Mouse (Mus musculus) liver, embryonic 13.5 days (tissue): ENCODE measurements around the gene Nebl. TPM values are rescaled to one million over a fixed set of nuclear protein-coding genes. Genes with fewer than 3 reads are reported as not detected.

Source experiments
- ATAC-seq: fragments of 200-750 bp; cut with Nextera tagmentation; 2 replicates; pipeline ENCODE4 v1.8.0; 2017; ENCODE audit warnings: low read depth, mild to moderate bottlenecking, moderate number of reproducible peaks, moderate library complexity
- DNase-seq: peaks from one replicate; pipeline ENCODE4 v3.0.0; 2022
- H3K27ac ChIP-seq: fragments of 300-500 bp; sonication (generic); 2 replicates; pipeline ENCODE4 v1.5.1; 2015; ENCODE audit warnings: moderate library complexity, mild to moderate bottlenecking, inconsistent platforms
- H3K27me3 ChIP-seq: fragments of 300-500 bp; sonication (generic); 2 replicates; pipeline ENCODE4 v1.6.1; 2015; ENCODE audit warnings: mild to moderate bottlenecking, inconsistent platforms
- H3K36me3 ChIP-seq: fragments of 300-500 bp; sonication (generic); 2 replicates; pipeline ENCODE4 v1.6.1; 2015; ENCODE audit warnings: mild to moderate bottlenecking, inconsistent platforms
- H3K4me1 ChIP-seq: fragments of 300-500 bp; sonication (generic); replicated peaks from 2 replicates; pipeline ENCODE4 v1.6.1; 2015; ENCODE audit warnings: inconsistent platforms
- H3K4me2 ChIP-seq: fragments of 300-500 bp; sonication (generic); 2 replicates; pipeline ENCODE4 v1.6.1; 2015; ENCODE audit warnings: inconsistent platforms, mild to moderate bottlenecking, moderate library complexity
- H3K4me3 ChIP-seq: fragments of 300-500 bp; sonication (generic); replicated peaks from 2 replicates; pipeline ENCODE4 v1.5.1; 2015; ENCODE audit warnings: mild to moderate bottlenecking, inconsistent platforms
- H3K9ac ChIP-seq: fragments of 300-500 bp; sonication (generic); 2 replicates; pipeline ENCODE4 v1.6.1; 2015; ENCODE audit warnings: mild to moderate bottlenecking, inconsistent platforms
- H3K9me3 ChIP-seq: fragments of 300-500 bp; sonication (generic); replicated peaks from 2 replicates; pipeline ENCODE4 v1.6.1; 2016; ENCODE audit warnings: inconsistent platforms
- WGBS: fragments of 180-500 bp; shearing (Covaris S2); methylation state at CpG from one replicate; pipeline ENCODE4 v1.1.7; 2015; ENCODE audit not compliant: insufficient replicate concordance; 5-methylcytosine and 5-hydroxymethylcytosine counted together
- polyA plus RNA-seq: library from polyadenylated mRNA; unstranded; fragments of >200 nt; fragmentation: Nextera tagmentation; extraction: Ambion mirVana; gene quantifications from 2 replicates; pipeline ENCODE4 v1.2.1, GENCODE M21; 2015

Nebl gene
- polyA plus RNA-seq, 1 experiment from 2014 or later: 0.33 TPM

- Histone ChIP-seq H3K36me3 (no peaks in the 10 kb centered on the region), H3K27ac (no peak overlapping the region), H3K9me3 (no peaks in the 10 kb centered on the region), H3K9ac (no peak overlapping the region), H3K4me2 (no peak overlapping the region), H3K4me1 (no peaks in the 10 kb centered on the region), H3K4me3 (no peak overlapping the region), H3K27me3 (no peaks in the 10 kb centered on the region)
- 68% methylated on average over 4 of the region's 4 CpGs for WGBS
- no peak for ATAC-seq
- DNase-seq: no peak
These were observed 341.9 kb downstream of the Nebl start for GRCm38 (mm10) chr2:17389379-17389778.

- Histone ChIP-seq H3K36me3 (no peaks in the 10 kb centered on the region), H3K4me3 (no peak overlapping the region), H3K4me1 (no peaks in the 10 kb centered on the region), H3K9ac (no peak overlapping the region), H3K4me2 (no peak overlapping the region), H3K27me3 (no peaks in the 10 kb centered on the region), H3K27ac (no peak overlapping the region), H3K9me3 (no peaks in the 10 kb centered on the region)
- WGBS: 82% methylated on average over 1 of the region's 1 CpGs
- ATAC-seq: no peak
- DNase-seq: no peak
These were observed 349.0 kb downstream of the Nebl start for GRCm38 (mm10) chr2:17382227-17382626.

GRCm38 (mm10) chr2:17375916-17376315 lies 355.3 kb downstream of the Nebl start:
- WGBS: 69% methylated on average over 2 of the region's 2 CpGs
- Histone ChIP-seq H3K9ac (no peak overlapping the region), H3K27ac (no peak overlapping the region), H3K4me2 (no peak overlapping the region), H3K4me1 (no peaks in the 10 kb centered on the region), H3K4me3 (no peak overlapping the region), H3K36me3 (no peaks in the 10 kb centered on the region), H3K9me3 (no peaks in the 10 kb centered on the region), H3K27me3 (no peaks in the 10 kb centered on the region)
- DNase-seq (no peak), ATAC-seq (no peak)

GRCm38 (mm10) chr2:17365671-17366070 lies 365.6 kb downstream of the Nebl start:
- Histone ChIP-seq H3K9ac (no peak overlapping the region), H3K27ac (peak overlapping the region; percentile 66), H3K4me2 (no peak overlapping the region), H3K4me1 (peaks cover 31% of the 10 kb centered on the region), H3K4me3 (no peak overlapping the region), H3K27me3 (no peaks in the 10 kb centered on the region), H3K9me3 (no peaks in the 10 kb centered on the region), H3K36me3 (no peaks in the 10 kb centered on the region)
- DNase-seq (peak; percentile 3), ATAC-seq (peak; percentile 81)
- 14% methylated on average over 5 of the region's 5 CpGs for WGBS

GRCm38 (mm10) chr2:17364971-17365548 lies 366.2 kb downstream of the Nebl start:
- no peak for ATAC-seq
- no peak overlapping the region for H3K4me2 ChIP-seq

GRCm38 (mm10) chr2:17363337-17364216 lies 367.7 kb downstream of the Nebl start:
- H3K9me3 ChIP-seq: no peaks in the 10 kb centered on the region
- DNase-seq: no peak
- H3K4me3 ChIP-seq: no peak overlapping the region
- H3K4me1 ChIP-seq: peaks cover 31% of the 10 kb centered on the region
- no peak overlapping the region for H3K4me2 ChIP-seq
- ATAC-seq: no peak
- 42% methylated on average over 12 of the region's 12 CpGs for WGBS
- H3K27ac ChIP-seq: peak overlapping the region; percentile 3; the same call in 1 of the 2 replicates
- no peaks in the 10 kb centered on the region for H3K36me3 ChIP-seq
- no peaks in the 10 kb centered on the region for H3K27me3 ChIP-seq
- H3K9ac ChIP-seq: no peak overlapping the region

More at GRCm38 (mm10) chr2:17364971-17365548, 366.2 kb downstream of the Nebl start:
- H3K4me3 ChIP-seq: no peak overlapping the region
- H3K27me3 ChIP-seq: no peaks in the 10 kb centered on the region
- peak overlapping the region; percentile 66 for H3K27ac ChIP-seq
- WGBS: 30% methylated on average over 6 of the region's 6 CpGs
- no peaks in the 10 kb centered on the region for H3K36me3 ChIP-seq
- H3K9ac ChIP-seq: no peak overlapping the region
- DNase-seq: no peak
- peaks cover 31% of the 10 kb centered on the region for H3K4me1 ChIP-seq
- H3K9me3 ChIP-seq: no peaks in the 10 kb centered on the region

- Histone ChIP-seq H3K27ac (no peak overlapping the region), H3K9ac (no peak overlapping the region), H3K4me3 (no peak overlapping the region), H3K27me3 (no peaks in the 10 kb centered on the region), H3K9me3 (no peaks in the 10 kb centered on the region), H3K4me2 (no peak overlapping the region), H3K36me3 (no peaks in the 10 kb centered on the region), H3K4me1 (peaks cover 31% of the 10 kb centered on the region)
- WGBS: 48% methylated on average over 1 of the region's 1 CpGs
- DNase-seq (no peak), ATAC-seq (no peak)
These were observed 369.1 kb downstream of the Nebl start for GRCm38 (mm10) chr2:17362181-17362580.

- H3K27ac ChIP-seq: no peak overlapping the region
- 78% methylated on average over 1 of the region's 1 CpGs for WGBS
- H3K36me3 ChIP-seq: no peaks in the 10 kb centered on the region
- no peaks in the 10 kb centered on the region for H3K4me1 ChIP-seq
- ATAC-seq (no peak), DNase-seq (no peak)
- no peak overlapping the region for H3K4me3 ChIP-seq
- H3K27me3 ChIP-seq: no peaks in the 10 kb centered on the region
- H3K4me2 ChIP-seq: no peak overlapping the region
- no peaks in the 10 kb centered on the region for H3K9me3 ChIP-seq
- no peak overlapping the region for H3K9ac ChIP-seq
These were observed 386.6 kb downstream of the Nebl start for GRCm38 (mm10) chr2:17344643-17345042.

GRCm38 (mm10) chr2:17335451-17335850 lies 395.8 kb downstream of the Nebl start:
- Histone ChIP-seq H3K4me1 (no peaks in the 10 kb centered on the region), H3K4me3 (no peak overlapping the region), H3K27me3 (no peaks in the 10 kb centered on the region), H3K9ac (no peak overlapping the region), H3K9me3 (no peaks in the 10 kb centered on the region), H3K27ac (no peak overlapping the region), H3K36me3 (no peaks in the 10 kb centered on the region), H3K4me2 (no peak overlapping the region)
- ATAC-seq: no peak
- WGBS: 58% methylated on average over 5 of the region's 5 CpGs
- DNase-seq: no peak

GRCm38 (mm10) chr2:17326590-17326989 lies 404.7 kb downstream of the Nebl start:
- DNase-seq (no peak), ATAC-seq (no peak)
- no peak overlapping the region for H3K9ac ChIP-seq
- no peak overlapping the region for H3K4me3 ChIP-seq
- WGBS: 73% methylated on average over 1 of the region's 1 CpGs
- no peak overlapping the region for H3K4me2 ChIP-seq
- H3K27ac ChIP-seq: no peak overlapping the region
- H3K9me3 ChIP-seq: no peaks in the 10 kb centered on the region
- H3K4me1 ChIP-seq: no peaks in the 10 kb centered on the region
- no peaks in the 10 kb centered on the region for H3K36me3 ChIP-seq
- no peaks in the 10 kb centered on the region for H3K27me3 ChIP-seq

- Histone ChIP-seq H3K9me3 (no peaks in the 10 kb centered on the region), H3K27me3 (no peaks in the 10 kb centered on the region), H3K9ac (no peak overlapping the region), H3K4me1 (no peaks in the 10 kb centered on the region), H3K36me3 (no peaks in the 10 kb centered on the region), H3K4me3 (no peak overlapping the region), H3K4me2 (no peak overlapping the region), H3K27ac (no peak overlapping the region)
- ATAC-seq (no peak), DNase-seq (no peak)
- WGBS: 72% methylated on average over 5 of the region's 5 CpGs
These were observed 414.4 kb downstream of the Nebl start for GRCm38 (mm10) chr2:17316850-17317249.

- no peak for ATAC-seq
- no peaks in the 10 kb centered on the region for H3K4me1 ChIP-seq
These were observed 429.9 kb downstream of the Nebl start for GRCm38 (mm10) chr2:17301379-17301778.

More at GRCm38 (mm10) chr2:17301379-17301778, 429.9 kb downstream of the Nebl start:
- H3K9ac ChIP-seq: no peak overlapping the region
- no peaks in the 10 kb centered on the region for H3K27me3 ChIP-seq
- no peak overlapping the region for H3K4me2 ChIP-seq
- H3K9me3 ChIP-seq: no peaks in the 10 kb centered on the region
- no peak overlapping the region for H3K27ac ChIP-seq
- DNase-seq: no peak
- H3K4me3 ChIP-seq: no peak overlapping the region
- H3K36me3 ChIP-seq: no peaks in the 10 kb centered on the region
